Mouse (Mus musculus): ENCODE data around the gene Gcm1.

GRCm38 (mm10) chr9:78109656-78110055 is 57.9 kb downstream of the Gcm1 start:
- no peak for TF ChIP-seq POLR2AphosphoS5 (IDR thresholded peaks at IDR 0.05; ENCODE audit: insufficient replicate concordance, low read depth, low read length)
- no peak for TF ChIP-seq CTCF (IDR thresholded peaks at IDR 0.05; ENCODE audit: low read depth, low read length)
